Mouse (Mus musculus): ENCODE measurements around the gene Rpl24. TPM values are rescaled to one million over a fixed set of nuclear protein-coding genes. Genes with fewer than 3 reads are reported as not detected.

Rpl24 gene
- total and polyA plus RNA-seq, 2 experiments from 2014 or later = 488 to 617 TPM

- H3K36me3 ChIP-seq (replicated peaks; ENCODE audit: control insufficient read depth, insufficient read depth, low read length) = peaks cover 32% of the 10 kb centered on the region
- H3K4me3 ChIP-seq (ENCODE audit: low read depth, low read length) = no peak overlapping the region
- H3K4me1 ChIP-seq (ENCODE audit: control insufficient read depth, insufficient read depth) = no peaks in the 10 kb centered on the region
- H3K27me3 ChIP-seq (ENCODE audit: control insufficient read depth, insufficient read depth, low read length) = no peaks in the 10 kb centered on the region
- H3K4me2 ChIP-seq (ENCODE audit: low read depth, low read length) = no peak overlapping the region
- H3K9me3 ChIP-seq (replicated peaks; ENCODE audit: control insufficient read depth, low read length) = no peaks in the 10 kb centered on the region
- H3K9ac ChIP-seq (replicated peaks; ENCODE audit: low read depth, low read length) = no peak overlapping the region
- DNase-seq (ENCODE audit: low spot score) (no peak), ATAC-seq (ENCODE audit: insufficient read depth, low read depth) (no peak)
- TF ChIP-seq CTCF (IDR thresholded peaks at IDR 0.05; ENCODE audit: low read depth) = no peak
- TF ChIP-seq EP300 (IDR thresholded peaks at IDR 0.05; ENCODE audit: low read depth) = no peak
- 80% methylated on average over 7 of the region's 7 CpGs for WGBS
- no peak overlapping the region for H3K27ac ChIP-seq (ENCODE audit: low read depth)
These were observed 48.0 kb downstream of the Rpl24 start for GRCm38 (mm10) chr16:56014076-56014475.

GRCm38 (mm10) chr16:56019660-56020059 is 53.6 kb downstream of the Rpl24 start:
- Histone ChIP-seq H3K27ac (ENCODE audit: low read depth) (no peak overlapping the region), H3K4me2 (ENCODE audit: low read depth, low read length) (no peak overlapping the region), H3K4me1 (ENCODE audit: control insufficient read depth, insufficient read depth) (no peaks in the 10 kb centered on the region), H3K9me3 (replicated peaks; ENCODE audit: control insufficient read depth, low read length) (no peaks in the 10 kb centered on the region), H3K27me3 (ENCODE audit: control insufficient read depth, insufficient read depth, low read length) (no peaks in the 10 kb centered on the region), H3K36me3 (replicated peaks; ENCODE audit: control insufficient read depth, insufficient read depth, low read length) (peaks cover 50% of the 10 kb centered on the region), H3K4me3 (ENCODE audit: low read depth, low read length) (no peak overlapping the region), H3K9ac (replicated peaks; ENCODE audit: low read depth, low read length) (no peak overlapping the region)
- TF ChIP-seq CTCF (IDR thresholded peaks at IDR 0.05; ENCODE audit: low read depth) = no peak
- TF ChIP-seq EP300 (IDR thresholded peaks at IDR 0.05; ENCODE audit: low read depth) = no peak
- 92% methylated on average over 7 of the region's 7 CpGs for WGBS
- ATAC-seq (ENCODE audit: insufficient read depth, low read depth) = no peak
- no peak for DNase-seq (ENCODE audit: low spot score)

Other genes with a start within 250 kb of the Rpl24 start
- gene Nfkbiz, start 127.4 kb upstream of the Rpl24 start, total RNA-seq (2014; rRNA removed; ENCODE audit: low replicate concordance) = 5.3 and 6.8 TPM in 2 replicates
- 1.7 and 1.9 TPM in 2 replicates for gene Nfkbiz, start 127.4 kb upstream of the Rpl24 start, polyA plus RNA-seq (2015; fragmentation: Nextera tagmentation; extraction: Ambion mirVana)
- 0.08 TPM in 1 of 2 replicates, not detected in the other for gene Nxpe3, start 71.0 kb upstream of the Rpl24 start, total RNA-seq (2014; rRNA removed; ENCODE audit: low replicate concordance)
- 0.20 and 0.21 TPM in 2 replicates for gene Nxpe3, start 71.0 kb upstream of the Rpl24 start, polyA plus RNA-seq (2015; fragmentation: Nextera tagmentation; extraction: Ambion mirVana)
- gene Cep97, start 31.4 kb upstream of the Rpl24 start, total RNA-seq (2014; rRNA removed; ENCODE audit: low replicate concordance) = 5.0 TPM in 2 replicates
- gene Cep97, start 31.4 kb upstream of the Rpl24 start, polyA plus RNA-seq (2015; fragmentation: Nextera tagmentation; extraction: Ambion mirVana) = 3.1 and 4.9 TPM in 2 replicates
- gene Zbtb11, start 7.6 kb downstream of the Rpl24 start, total RNA-seq (2014; rRNA removed; ENCODE audit: low replicate concordance) = 4.6 and 14.5 TPM in 2 replicates
- 6.7 and 7.6 TPM in 2 replicates for gene Zbtb11, start 7.6 kb downstream of the Rpl24 start, polyA plus RNA-seq (2015; fragmentation: Nextera tagmentation; extraction: Ambion mirVana)
- 32.9 and 37.1 TPM in 2 replicates for gene Pcnp, start 63.5 kb downstream of the Rpl24 start, total RNA-seq (2014; rRNA removed; ENCODE audit: low replicate concordance)
- gene Pcnp, start 63.5 kb downstream of the Rpl24 start, polyA plus RNA-seq (2015; fragmentation: Nextera tagmentation; extraction: Ambion mirVana) = 104 and 111 TPM in 2 replicates
- gene Trmt10c, start 71.5 kb downstream of the Rpl24 start, total RNA-seq (2014; rRNA removed; ENCODE audit: low replicate concordance) = 8.8 and 20.5 TPM in 2 replicates
- gene Trmt10c, start 71.5 kb downstream of the Rpl24 start, polyA plus RNA-seq (2015; fragmentation: Nextera tagmentation; extraction: Ambion mirVana) = 19.9 and 21.0 TPM in 2 replicates
- 9.5 and 16.2 TPM in 2 replicates for gene Senp7, start 82.1 kb downstream of the Rpl24 start, total RNA-seq (2014; rRNA removed; ENCODE audit: low replicate concordance)
- 14.0 and 14.7 TPM in 2 replicates for gene Senp7, start 82.1 kb downstream of the Rpl24 start, polyA plus RNA-seq (2015; fragmentation: Nextera tagmentation; extraction: Ambion mirVana)
- 0.65 TPM in 1 of 2 replicates, not detected in the other for gene Impg2, start 238.0 kb downstream of the Rpl24 start, total RNA-seq (2014; rRNA removed; ENCODE audit: low replicate concordance)
- 0.05 TPM in 2 replicates for gene Impg2, start 238.0 kb downstream of the Rpl24 start, polyA plus RNA-seq (2015; fragmentation: Nextera tagmentation; extraction: Ambion mirVana)